10 mouse cellular contexts compared by ENCODE assay signal in the genomic region with DNA sequence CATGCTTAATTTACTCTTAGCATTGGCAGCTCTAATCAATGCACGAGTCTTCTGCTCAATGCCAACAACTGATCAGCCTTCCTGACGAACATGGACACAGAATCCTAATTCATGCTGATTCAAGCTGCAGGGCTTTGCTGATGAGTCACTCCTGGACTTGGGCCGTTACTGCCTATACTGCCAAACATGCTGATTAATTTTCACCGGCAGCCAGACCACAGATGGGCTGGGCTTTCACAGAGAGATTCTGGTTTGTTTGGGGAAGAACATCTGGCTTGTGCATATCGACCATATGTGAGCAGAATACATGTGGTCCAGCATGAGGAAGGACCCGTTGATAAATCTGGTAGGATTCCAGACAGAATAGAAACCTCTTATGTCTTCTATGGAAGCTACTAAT.
DNase-seq lines count a peak whose midpoint lies in the region; ATAC-seq and TF ChIP-seq lines count a peak whose summit lies in the region.
"Had no signal": no experiment of that assay in that cellular context is flagged by ENCODE, and none has a peak within 500 bp of the region (broad histone marks: within the 10 kb centered on the region; RNA-seq: fewer than 3 reads in every experiment).

No protein-coding gene starts in this region.

- no peak for TF ChIP-seq CTCF in left cerebral cortex, adult 2 months (IDR thresholded peaks at IDR 0.05)

- H3K4me3 ChIP-seq in left cerebral cortex, adult 2 months, result no peak overlapping the region
- H3K4me3 ChIP-seq: heart, embryonic 15.5 days; limb, embryonic 15.5 days had no signal

- intact Hi-C loops in left cerebral cortex, postnatal 14 days (cut with DNase I), result no loop called here
- intact Hi-C loops in left cerebral cortex, adult 2 months (cut with DNase I), result no loop called here

- H3K27ac ChIP-seq in left cerebral cortex, adult 2 months, result no peak overlapping the region
- H3K27ac ChIP-seq: heart, embryonic 15.5 days; limb, embryonic 15.5 days had no signal

- peak; percentile 62 for DNase-seq in adrenal gland, adult 2 months
- DNase-seq in adrenal gland, postnatal 10 days, result no peak
- peak; percentile 12 to 23 for DNase-seq in left cerebral cortex, postnatal 14 days (ENCODE audit: low spot score in 2 of 2)
- no peak for DNase-seq in left cerebral cortex, adult 2 months (ENCODE audit: extremely low spot score in 1 of 2, low spot score in 2 of 2)
- peak; percentile 10 to 12 for DNase-seq in layer of hippocampus, postnatal 25 days (ENCODE audit: extremely low spot score in 1 of 2, low spot score in 1 of 2)
- DNase-seq in embryo, embryonic 10 days (ENCODE audit: low spot score), result no peak
- DNase-seq in kidney, postnatal 25 days, result no peak

- ATAC-seq in common myeloid progenitor, adult 5-6 weeks (replicated peaks; ENCODE audit: low read depth, poor library complexity, severe bottlenecking), result peak; percentile 96

Comparison
In these comparisons a context has a peak if more than half of its experiments do, and no peak if none do; other contexts are left out.
1. DNase-seq: peak in adrenal gland, adult 2 months (single experiment), left cerebral cortex, postnatal 14 days (2 of 2) and layer of hippocampus, postnatal 25 days (2 of 2); none in adrenal gland, postnatal 10 days (single experiment), left cerebral cortex, adult 2 months (0 of 2), embryo, embryonic 10 days (single experiment) and kidney, postnatal 25 days (0 of 2).